Mouse (Mus musculus) left cerebral cortex, postnatal 25 days (tissue): Measurements from ENCODE around the gene Mosmo. TPM values are rescaled to one million over a fixed set of nuclear protein-coding genes. Genes with fewer than 3 reads are reported as not detected.

Source experiments
- DNase-seq, 2 experiments: peaks; one replicate each; pipeline ENCODE4 v3.0.0; 2022; ENCODE audit warnings: low spot score in 2 of 2, mixed read lengths in 1 of 2
- intact Hi-C: fragments of 180-260 bp; cut with DNase I; formaldehyde crosslinking; loops from one replicate; pipeline ENCODE4 v1.15.1; 2025
- total RNA-seq, 2 experiments: library from RNA; stranded (reverse); gene quantifications; 2 replicates each; pipeline ENCODE4 v1.2.3; 2021

Mosmo gene
- total RNA-seq, 2 experiments from 2014 or later = 70.4 to 83.7 TPM

DNA sequence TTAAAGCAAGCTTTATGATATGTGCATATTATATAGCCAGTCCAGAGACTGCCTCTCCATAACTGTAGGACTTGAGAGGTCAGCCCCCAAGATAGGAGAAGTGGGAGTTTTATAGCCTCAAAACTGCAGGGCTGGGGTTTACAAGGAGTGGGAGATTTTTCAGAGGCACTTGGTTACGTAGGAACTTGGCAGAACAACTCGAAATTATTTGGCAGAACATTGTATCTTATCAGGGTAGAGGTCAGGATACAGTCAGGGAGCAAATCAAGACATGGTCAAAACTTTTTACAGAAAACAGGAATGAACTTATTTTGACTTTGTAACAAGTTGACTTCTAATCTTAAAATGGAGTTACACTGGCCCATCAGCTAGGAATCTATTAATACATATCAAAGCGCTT, 68.6 kb downstream of the Mosmo start:
- no peak for DNase-seq
- intact Hi-C loops = no loop called here

DNA sequence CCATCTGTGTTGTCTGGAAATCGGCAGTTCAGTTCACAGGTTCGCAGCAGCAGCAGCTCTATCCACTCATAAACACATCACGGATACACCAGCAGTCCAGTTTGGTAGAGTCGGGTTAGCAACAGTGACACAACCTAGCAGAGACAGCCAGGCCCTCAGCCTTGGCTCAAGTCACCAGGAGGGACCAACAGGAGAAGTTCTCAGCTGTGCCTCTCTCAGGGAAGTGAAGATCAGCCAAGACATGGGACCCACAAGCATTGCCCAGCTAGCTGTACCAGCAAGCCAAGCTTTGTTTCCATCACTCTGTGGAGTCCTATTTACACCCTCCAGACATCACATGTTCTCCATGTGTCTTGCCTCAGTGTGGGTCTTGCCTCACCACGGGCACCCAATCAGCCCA, 69.4 kb downstream of the Mosmo start:
- DNase-seq = no peak
- intact Hi-C loops = no loop called here

DNA sequence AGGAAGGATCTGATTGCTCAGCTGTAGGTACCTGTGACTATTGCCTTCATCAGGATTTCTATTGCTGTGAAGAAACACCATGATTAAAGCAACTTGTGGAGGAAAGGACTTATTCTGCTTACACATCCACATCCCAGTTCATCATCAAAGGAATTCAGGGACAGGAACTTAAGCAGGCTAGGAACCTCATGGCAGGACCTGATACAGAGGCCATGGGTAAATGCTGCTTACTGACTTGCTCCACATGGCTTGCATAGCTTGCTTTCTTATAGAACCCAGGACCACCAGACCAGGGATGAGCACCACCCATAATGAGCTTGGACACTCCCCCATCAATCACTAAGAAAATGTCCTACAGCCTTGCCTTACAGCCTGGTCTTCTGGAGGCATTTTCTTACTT, 71.1 kb downstream of the Mosmo start:
- intact Hi-C loops = no loop called here
- no peak for DNase-seq

DNA sequence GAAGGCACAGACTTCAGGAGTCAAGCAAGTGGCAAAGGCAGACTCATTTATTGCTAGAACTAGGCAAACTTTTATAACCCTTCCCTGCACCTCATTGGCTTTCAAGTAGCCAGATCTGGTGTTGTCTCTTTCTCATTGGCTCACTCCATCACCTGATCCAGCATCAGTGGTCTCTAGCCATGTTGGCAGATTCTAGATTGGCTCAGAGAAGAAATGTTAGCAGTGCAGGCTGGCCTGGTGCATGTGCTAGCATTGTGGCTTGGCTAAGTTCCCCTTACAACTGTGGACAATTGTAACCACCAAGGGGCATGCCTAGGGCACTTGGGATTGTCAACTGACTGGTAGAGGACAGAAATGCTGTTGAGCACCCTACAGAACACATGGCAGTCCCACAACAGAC, 73.9 kb downstream of the Mosmo start:
- no peak for DNase-seq
- intact Hi-C loops = no loop called here

DNA sequence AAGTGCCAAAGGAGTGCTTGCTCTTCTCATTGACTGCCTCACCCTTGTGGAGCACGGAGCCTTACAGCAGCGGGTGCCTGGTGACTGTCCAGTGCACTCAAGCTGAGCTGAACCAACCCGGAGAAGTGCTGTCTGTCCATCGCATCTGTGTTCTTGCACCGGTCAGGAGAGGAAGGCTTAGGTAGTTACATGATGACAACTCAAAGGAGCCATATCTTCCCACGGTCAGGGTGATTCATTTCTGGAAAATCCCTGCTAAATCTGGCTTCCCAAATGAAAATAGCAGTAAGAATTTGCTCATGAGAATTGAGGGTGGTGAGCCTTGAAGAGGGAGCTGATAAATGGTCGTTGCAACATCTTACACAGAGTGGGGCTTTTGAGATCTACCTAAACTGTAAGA, 74.5 kb downstream of the Mosmo start:
- intact Hi-C loops = no loop called here

DNA sequence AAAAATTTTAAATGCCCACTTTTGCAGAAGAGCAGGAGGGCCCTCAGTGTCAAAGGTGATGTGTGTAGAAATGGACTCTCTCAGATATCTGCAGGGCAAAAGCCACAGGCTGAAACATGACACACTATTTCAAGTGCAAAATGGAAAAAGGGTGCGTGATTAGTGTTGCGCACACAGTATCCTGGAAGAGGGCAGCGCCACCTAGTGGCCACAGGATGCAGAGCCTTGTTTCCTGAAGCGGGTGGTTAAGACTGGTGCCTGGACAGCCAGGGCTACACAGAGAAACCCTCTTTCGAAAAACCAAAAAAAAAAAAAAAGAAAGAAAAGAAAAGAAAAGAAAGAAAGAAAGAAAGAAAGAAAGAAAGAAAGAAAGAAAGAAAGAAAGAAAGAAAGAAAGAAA, 77.3 kb downstream of the Mosmo start:
- DNase-seq = peak; percentile 81 to 85
- intact Hi-C loops = loop anchor here (1.0 to 5.0 kb wide), 2 partner anchors 68 to 84 kb away; partner anchors contain the start of gene Pdzd9

More for the DNA sequence above, 74.5 kb downstream of the Mosmo start:
- peak in 1 of 2 experiments; percentile 81 for DNase-seq

DNA sequence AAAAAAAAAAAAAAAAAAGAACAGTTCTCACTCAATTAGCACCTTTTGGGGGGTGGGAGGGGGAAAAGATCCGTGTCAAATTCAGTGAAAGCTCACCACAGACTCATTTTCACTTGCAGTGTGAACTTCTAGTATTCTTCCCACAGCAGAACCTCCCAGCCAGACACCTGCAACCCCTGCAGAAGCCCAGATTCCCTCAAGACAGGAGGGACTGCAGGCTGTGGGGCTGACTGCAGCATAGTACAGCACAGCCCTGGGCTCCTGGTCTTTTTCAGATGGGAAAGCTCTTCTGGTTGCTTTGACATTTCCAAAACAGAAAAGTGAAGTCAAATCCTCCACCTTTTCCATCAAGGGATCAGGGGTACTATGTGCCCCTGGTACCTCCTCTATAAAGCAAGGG, 90.0 kb downstream of the Mosmo start:
- DNase-seq = no peak
- intact Hi-C loops = no loop called here

DNA sequence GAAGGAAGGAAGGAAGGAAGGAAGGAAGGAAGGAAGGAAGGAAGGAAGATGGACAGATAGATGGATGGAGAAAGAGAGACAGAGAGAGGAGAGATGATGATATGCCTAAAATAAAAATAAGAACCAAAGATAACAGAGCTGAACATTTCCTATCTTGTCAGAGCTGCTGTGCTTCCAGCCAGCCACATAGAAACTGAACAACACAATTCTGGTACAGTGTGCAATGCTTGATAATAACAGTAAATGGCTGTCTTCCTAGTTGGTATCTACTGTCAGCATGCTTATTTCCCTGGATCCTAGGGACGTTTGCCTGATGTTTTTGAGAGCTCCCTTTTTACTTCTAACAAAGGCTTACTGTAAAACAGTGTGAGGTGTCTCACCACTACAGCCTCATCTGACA, 94.0 kb downstream of the Mosmo start:
- DNase-seq = no peak
- intact Hi-C loops = no loop called here

DNA sequence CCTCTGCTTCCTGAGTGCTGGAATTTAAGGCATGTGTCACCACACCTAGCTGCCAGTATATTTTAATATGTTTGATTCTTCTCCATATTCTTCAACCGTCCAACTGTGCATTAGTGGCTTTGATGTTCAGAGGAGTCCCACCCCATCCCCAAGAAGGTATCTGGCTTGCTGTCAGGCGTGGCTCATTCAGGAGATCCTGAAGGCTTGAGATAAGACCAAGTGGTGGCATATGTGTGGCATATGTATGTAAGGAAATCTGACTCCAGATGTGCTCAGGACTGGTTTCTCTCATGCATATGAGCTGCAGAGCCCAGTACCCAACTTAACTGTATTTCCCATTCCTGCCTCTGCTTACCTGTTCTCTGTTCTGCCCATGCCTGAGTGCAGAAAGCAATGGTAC, 100.6 kb downstream of the Mosmo start:
- intact Hi-C loops = no loop called here
- no peak for DNase-seq

Other genes with a start within 250 kb of the Mosmo start
- 100 to 1,000 TPM; 230 to 246 TPM for gene Uqcrc2, start 42.4 kb upstream of the Mosmo start, total RNA-seq
- not detected for gene Pdzd9, start 7.3 kb upstream of the Mosmo start, total RNA-seq
- gene Vwa3a, start 61.7 kb downstream of the Mosmo start, total RNA-seq = 10 to 100 TPM; 12.2 to 18.0 TPM
- not detected for gene Gm5737, start 134.7 kb downstream of the Mosmo start, total RNA-seq
- 10 to 100 TPM; 28.6 to 30.7 TPM for gene Eef2k, start 165.2 kb downstream of the Mosmo start, total RNA-seq
- gene Polr3e, start 240.1 kb downstream of the Mosmo start, total RNA-seq = 10 to 100 TPM; 25.2 TPM